Mouse (Mus musculus): ENCODE results near the gene Uvssa.

DNA sequence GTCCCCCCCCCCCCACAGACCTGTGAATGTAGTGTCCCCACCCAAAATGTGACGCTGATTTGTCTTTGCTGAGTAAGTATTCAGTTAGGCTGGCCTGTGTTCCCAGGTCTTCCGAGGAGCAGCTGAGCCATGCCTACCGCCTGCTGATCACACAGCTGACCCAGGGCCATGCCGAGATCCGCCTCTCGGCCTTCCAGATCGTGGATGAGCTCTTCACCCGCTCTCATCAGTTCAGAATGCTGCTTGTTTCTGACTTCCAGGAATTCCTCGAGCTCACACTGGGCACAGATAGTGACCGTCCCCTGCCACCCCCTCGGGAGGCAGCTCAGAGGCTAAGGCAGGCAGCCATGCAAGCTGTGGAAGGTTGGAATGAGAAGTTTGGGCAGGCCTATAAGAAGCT, 9.2 kb downstream of the Uvssa start:
- TF ChIP-seq CTCF (IDR thresholded peaks at IDR 0.05; ENCODE audit: borderline replicate concordance, extremely low read depth, insufficient read depth, insufficient read length) (no peak), POLR2A (IDR thresholded peaks at IDR 0.05; ENCODE audit: borderline replicate concordance, extremely low read depth, insufficient read depth, insufficient read length, poor library complexity, severe bottlenecking) (no peak)

All from brain, embryonic 14.5 days (tissue).